Mouse (Mus musculus) ovary, postnatal 36 days (tissue): ENCODE data around the gene Gpam.

Experiments
- DNase-seq: peaks from one replicate; pipeline ENCODE4 v3.0.0; 2022; ENCODE audit warnings: low spot score, mixed read lengths

Gpam gene

GRCm38 (mm10) chr19:55101659-55102058 is 25.4 kb downstream of the Gpam start:
- DNase-seq, result no peak

DNA sequence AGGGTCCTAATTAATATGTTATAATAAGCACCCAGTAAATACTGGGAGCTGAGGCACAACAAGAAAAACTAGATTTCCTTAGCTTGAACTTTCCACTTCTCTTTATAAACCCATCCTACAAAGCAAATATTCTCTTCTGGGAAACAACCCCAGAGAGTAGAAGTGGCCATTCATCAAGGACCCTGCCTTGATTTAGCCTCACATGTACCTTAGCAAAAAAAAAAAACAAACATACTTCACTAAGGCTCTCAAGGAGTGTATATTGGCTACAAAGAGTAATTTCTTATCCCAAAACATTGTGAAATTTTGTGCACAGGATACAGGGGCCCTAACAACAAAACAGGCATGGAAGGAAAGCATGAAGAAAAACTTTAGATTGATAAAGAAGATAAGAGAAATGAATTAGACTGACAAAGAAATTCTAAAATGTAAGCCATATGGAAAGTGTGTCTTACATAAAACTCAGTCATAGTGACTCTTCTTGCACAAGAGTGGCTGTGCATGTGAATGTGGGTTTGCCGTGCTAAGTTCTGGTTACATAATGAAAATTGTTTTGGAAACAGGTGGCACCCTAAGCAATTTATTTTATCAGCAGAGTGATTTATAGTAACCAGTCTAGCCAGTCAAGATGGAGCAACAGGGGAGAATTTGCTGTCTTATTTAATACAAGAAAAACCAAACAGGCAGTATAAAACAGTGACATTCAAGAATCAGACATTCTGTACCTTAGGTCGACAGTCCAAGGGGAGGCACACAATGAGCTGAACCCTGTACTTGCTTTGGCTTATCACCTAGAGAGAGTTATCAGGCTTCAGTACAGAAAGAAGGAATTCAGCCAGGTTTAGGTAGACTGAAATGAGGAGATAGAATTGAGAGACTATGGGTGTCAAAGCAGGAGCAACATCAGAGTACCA is 26.6 kb downstream of the Gpam start:
- no peak for DNase-seq

DNA sequence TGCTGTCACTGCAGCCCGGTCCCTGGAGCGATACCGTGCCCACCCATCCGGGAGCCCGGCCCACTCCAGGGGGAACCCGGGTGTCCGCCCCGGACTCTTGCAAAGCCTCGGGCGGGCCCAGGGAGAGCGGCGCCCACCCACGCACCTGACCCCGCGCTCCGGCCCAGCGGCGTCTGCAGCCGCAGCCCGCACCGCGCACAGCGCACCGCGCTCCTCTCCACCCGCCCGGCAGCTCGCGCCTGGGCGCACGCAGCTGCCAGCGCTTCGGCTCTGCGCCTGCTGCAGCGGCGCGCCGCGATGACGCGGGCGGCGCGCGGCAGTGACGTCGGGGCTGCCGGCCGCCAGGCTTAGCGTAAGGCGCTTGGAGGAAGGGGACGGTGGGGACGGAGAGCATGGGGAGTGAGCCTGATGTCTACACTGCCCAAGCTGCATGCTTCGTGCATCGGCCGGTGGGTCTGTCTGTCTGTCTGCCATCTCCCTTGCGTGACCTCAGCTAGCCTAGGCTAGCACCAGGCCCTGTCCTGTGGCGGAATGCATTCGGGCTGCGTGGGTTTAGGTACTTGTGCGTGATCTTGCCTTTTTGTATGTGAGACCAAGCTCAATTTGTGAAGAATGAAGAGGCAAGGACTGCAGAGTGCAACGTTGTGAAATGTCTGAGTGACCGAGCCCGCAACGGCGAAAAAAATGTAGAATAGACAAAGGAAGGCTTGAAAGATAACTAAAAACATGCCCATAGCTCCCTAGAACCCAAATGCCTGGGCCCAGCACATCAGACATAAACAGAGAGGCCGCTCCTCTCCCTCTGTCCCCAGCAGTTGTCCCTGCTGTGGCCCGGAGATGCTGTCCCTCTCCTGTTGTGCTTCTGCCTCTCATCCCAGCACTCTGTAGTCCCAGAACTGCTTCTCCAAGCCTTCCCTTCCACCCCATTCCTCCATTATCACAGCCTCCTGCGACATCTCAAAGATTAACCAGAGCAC is 27.6 kb downstream of the Gpam start:
- DNase-seq, result peak; percentile 77

DNA sequence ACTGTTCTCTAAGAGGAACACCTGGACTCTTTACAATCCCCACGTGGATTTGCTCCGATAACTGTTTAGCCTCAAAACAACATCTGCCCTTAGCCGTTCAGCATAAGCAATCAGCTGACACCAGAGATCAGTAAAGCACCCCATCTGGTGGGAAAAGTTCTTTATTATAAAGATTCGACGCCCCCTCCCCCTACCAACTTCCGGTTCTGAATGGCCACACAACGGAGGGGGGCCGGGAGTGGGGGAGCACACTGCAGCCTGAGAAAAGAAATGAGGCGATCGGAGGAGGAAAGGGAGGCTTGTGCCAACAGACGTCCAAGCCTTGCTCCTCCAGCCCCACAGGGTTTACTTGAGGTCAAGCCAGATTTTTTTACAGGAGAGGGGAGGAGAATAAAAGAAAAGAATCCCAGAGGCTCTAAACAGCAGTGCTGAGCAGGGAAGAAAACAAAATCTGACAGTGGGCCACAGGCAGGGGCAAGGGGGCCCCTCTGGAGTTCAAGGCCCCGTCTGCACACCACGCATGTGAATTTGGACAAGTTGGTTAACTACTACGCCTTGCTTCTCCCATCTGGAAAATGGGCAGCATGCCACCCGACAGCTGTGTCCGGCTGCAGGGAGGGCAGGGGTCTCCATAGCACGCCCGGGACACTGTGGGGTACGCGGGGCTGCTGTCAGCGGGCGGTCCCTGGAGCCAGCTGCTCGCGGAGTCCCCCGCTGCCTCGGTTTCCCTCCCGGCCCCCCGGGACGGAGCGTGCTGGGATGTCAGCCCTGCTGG is 28.4 kb downstream of the Gpam start:
- peak; percentile 61 for DNase-seq

GRCm38 (mm10) chr19:55097396-55097967 is 29.6 kb downstream of the Gpam start:
- DNase-seq, result no peak

DNA sequence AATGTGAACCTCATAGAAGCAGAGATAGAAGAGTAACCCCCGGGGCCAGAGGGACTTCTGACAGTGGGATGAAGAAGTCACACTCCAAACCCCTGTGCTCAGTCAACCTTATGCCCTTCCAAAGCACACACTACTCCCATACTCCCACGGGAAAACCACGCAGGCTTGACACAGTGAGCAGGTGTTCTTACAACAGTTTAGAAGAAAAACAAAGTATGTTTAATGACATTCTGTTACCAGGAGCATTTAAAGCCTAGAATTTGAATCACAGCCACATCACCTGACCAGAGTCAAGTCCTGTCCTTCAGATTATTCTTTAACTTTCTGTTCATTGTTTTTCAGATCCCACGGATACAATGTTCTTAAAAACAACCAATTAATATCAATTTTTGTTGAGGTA is 30.4 kb downstream of the Gpam start:
- no peak for DNase-seq

DNA sequence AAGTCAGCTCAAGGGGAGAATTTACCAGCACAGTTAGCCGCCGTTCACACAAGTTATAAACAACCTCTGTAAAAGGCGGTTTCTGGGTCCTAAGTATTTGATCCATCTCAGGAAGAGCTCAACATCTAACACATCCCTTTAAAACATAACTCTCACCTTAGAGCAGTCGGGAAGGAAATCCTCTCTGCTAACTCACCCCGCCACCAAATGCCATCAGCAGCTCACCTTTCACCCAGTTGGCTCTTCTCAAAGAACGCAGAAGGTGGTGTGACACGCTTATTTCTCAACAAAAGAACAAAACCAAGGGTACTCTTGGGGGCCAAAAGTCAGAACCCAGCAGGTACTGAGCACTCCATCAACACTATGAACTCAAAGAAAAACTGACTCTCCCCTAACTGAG is 31.5 kb downstream of the Gpam start:
- no peak for DNase-seq

GRCm38 (mm10) chr19:55091602-55092413 is 35.2 kb downstream of the Gpam start:
- no peak for DNase-seq

DNA sequence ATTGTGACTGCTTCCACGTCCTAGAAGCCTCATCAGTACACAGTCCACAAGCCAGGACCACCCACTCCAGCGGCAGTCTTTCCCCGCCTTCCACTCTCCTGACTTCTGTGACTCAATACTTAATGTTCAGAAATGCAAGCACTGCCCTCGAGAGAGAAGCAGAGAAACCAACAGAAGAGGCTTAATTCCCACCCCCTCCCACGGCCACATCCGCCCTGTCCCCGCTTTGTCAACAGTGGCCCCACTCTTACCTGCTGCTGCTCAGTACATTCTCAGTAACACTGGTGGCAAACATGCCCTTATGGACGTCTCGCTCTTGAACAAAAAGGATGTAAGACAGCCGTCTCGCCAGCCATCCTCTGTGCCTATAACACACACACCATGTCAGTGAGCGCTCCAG is 36.2 kb downstream of the Gpam start:
- DNase-seq, result no peak

DNA sequence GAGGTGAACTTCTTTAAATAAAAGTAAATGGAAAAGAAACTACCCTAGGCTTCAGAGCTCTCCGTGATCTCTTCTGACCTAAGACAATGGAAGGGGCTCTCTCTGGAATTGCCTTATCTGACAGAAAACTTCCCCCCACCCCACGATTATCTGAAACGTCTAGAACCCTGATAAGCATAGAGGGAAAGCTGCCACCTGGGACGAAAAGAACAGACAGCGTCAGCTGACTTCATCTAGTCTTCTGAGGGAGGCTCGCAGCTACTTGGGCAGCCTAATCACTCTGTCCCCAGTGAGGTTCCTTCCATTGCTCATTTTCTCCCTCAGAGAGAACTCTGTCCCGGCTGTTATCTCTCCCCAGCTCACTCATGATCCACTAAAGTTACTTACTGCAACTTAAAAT is 36.9 kb downstream of the Gpam start:
- no peak for DNase-seq

GRCm38 (mm10) chr19:55087776-55088175 is 39.3 kb downstream of the Gpam start:
- DNase-seq, result no peak

GRCm38 (mm10) chr19:55085857-55086185 is 41.2 kb downstream of the Gpam start:
- DNase-seq, result no peak

GRCm38 (mm10) chr19:55084971-55085856 is 41.8 kb downstream of the Gpam start:
- DNase-seq, result no peak

DNA sequence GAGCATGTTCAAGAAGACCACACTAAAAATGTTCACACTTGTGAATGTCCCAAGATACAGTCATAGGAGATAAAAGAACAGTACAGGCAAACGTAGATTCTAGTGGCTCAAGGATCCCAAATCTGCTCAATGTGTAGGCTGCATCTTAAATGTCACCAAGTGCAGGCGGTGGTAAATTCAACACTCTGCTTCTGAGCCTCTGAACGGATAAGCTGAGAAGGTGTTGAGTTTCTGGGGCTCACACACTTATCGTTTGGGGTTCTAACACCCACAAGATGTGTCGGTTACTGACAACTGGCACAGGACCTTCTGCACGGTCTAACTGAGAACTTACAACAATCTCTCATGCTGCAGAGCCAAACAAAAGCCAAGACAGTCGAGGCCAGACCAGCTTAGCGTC is 50.2 kb downstream of the Gpam start:
- DNase-seq, result no peak

GRCm38 (mm10) chr19:55073004-55073403 is 54.0 kb downstream of the Gpam start:
- no peak for DNase-seq

GRCm38 (mm10) chr19:55069054-55069453 is 58.0 kb downstream of the Gpam start:
- DNase-seq, result no peak

- DNase-seq, result no peak
Measured at GRCm38 (mm10) chr19:55063272-55063671, 63.8 kb downstream of the Gpam start.

GRCm38 (mm10) chr19:55062501-55062900 is 64.5 kb downstream of the Gpam start:
- no peak for DNase-seq

DNA sequence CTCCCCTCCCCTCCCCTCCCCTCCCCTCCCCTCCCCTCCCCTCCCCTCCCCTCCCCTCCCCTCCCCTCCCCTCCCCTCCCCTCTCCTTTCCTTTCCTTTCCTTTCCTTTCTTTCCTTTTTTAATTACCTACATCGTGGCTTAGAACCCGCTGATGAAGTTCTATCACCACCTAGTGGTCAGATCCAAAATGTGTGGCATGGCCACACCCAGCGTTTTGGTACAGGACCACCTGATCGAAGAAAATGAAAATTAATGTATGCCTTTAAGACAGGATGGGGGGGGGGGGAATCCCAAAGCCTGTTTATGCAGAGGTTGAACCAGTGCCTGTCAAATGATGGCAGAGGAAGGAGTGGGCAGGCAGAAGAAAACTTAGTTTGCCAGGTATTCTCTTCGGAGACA is 65.1 kb downstream of the Gpam start:
- DNase-seq, result no peak

DNA sequence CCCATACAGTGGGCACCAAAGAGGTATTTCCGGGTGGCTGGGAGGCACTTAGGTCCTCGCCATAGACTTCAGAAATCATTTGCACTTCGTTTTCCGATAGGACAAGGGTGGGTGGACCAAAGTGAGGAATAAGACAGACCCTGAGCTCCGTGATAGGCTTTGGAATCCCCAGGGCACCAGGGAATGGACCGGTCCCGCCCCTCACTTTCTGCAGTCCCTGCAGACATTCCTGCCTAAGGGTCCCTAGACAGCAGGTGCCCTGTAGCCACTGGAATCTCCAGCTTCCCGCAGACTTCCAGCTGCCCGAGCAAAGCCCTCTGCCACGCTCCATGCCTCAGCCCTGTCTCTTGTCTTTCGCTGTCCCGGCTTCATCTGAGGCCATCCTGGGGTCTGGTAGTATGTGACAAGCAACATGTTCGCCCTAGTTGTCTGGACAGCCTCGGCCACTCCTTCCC is 65.6 kb downstream of the Gpam start:
- no peak for DNase-seq
